Mouse (Mus musculus) sigmoid colon, adult 10 weeks (tissue): ENCODE data around the gene Tlk1. TPM values are rescaled to one million over a fixed set of nuclear protein-coding genes. Genes with fewer than 3 reads are reported as not detected.

Experiments used
- polyA plus RNA-seq: library from polyadenylated mRNA; stranded (reverse); fragments of 350-450 nt; fragmentation: Illumina TruSeq; extraction: RNeasy Lipid Tissue Mini Kit (QIAGEN cat#74804); gene quantifications from one replicate; pipeline ENCODE4 v1.2.3, GENCODE M21; 2014; ENCODE audit warnings: low read depth, low replicate concordance

Tlk1 gene
- 189 TPM for polyA plus RNA-seq

DNA sequence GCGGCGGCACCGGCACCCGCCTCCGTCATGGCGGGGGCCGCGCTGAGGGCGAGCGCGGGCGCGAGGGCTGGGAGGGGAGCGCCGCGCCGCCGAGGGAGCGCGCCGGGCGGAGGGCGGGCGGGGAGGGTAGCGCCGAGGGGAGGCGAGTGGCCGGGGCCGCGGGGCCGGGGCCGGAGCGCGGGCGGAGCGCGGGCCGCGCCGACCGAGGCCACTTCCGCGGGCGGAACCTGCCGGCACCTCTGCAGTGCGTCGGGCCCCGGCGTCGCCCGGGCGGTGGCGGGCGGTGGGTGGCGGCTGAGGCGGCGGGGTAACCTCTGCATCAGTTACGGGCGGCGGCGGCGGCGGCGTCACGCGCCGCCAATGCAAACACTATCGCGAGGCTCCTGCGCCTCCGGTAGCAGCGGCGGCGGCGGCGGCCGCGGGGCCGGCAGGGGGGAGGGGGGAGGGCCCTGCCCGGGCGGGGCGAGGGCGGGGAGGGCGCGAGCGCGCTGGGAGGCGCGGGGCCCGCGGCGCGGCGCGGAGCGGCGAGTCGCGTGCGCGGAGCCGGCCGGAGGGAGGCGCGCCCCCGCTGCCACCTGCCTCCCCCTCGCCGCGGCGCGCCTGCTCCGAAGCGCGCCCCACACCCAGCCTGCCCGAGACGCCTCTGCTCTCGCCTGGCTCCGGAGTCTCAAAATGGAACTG, at the start of gene Tlk1:
Tlk1 (minus strand) TSS at position 358 of the 681 bp plus-strand sequence.

Other genes with a start within 250 kb of the Tlk1 start
- 85.2 TPM for gene Gorasp2, start 164.2 kb downstream of the Tlk1 start, polyA plus RNA-seq
- not detected for gene Gm26558, start 163.6 kb downstream of the Tlk1 start, polyA plus RNA-seq
- 28.5 TPM for gene Dcaf17, start 229.6 kb upstream of the Tlk1 start, polyA plus RNA-seq
- 22.0 TPM for gene Mettl8, start 229.9 kb upstream of the Tlk1 start, polyA plus RNA-seq